Mouse (Mus musculus) MEL (cell line): ENCODE data around the gene Lmf2.

Source experiments
- BHLHE40 ChIP-seq: IDR thresholded peaks from 2 replicates; pipeline ENCODE4 v1.6.1; 2012; ENCODE audit warnings: low read depth, mild to moderate bottlenecking, inconsistent platforms, low read length, improper control_type of control experiment, borderline replicate concordance
- CTCF ChIP-seq, 3 experiments: IDR thresholded peaks in 2 of 3; conservative IDR thresholded peaks in 1 of 3; 2 replicates each; pipeline ENCODE4 v1.5.1; 2011 to 2012; ENCODE audit warnings: low read length in 3 of 3, low read depth in 2 of 3, mild to moderate bottlenecking in 2 of 3, improper control_type of control experiment in 1 of 3, inconsistent platforms in 1 of 3, mixed read lengths in 1 of 3, moderate library complexity in 1 of 3; ENCODE audit not compliant: control insufficient read depth in 1 of 3, insufficient read depth in 1 of 3, poor library complexity in 1 of 3, severe bottlenecking in 1 of 3
- EP300 ChIP-seq, 2 experiments: IDR thresholded peaks; 2 replicates each; pipeline ENCODE4 v1.6.1; 2011; ENCODE audit warnings: improper control_type of control experiment in 2 of 2, low read length in 2 of 2, low read depth in 1 of 2, mild to moderate bottlenecking in 1 of 2
- GABPA ChIP-seq: IDR thresholded peaks from 2 replicates; pipeline ENCODE4 v1.6.1; 2012; ENCODE audit warnings: low read depth, mild to moderate bottlenecking, inconsistent platforms, low read length, improper control_type of control experiment, moderate library complexity
- POLR2A ChIP-seq, 2 experiments: IDR thresholded peaks; 2 replicates each; pipeline ENCODE4 v1.6.1; 2011 to 2012; ENCODE audit warnings: low read length in 2 of 2, mild to moderate bottlenecking in 2 of 2, control low read depth in 1 of 2, improper control_type of control experiment in 1 of 2, low read depth in 1 of 2, moderate library complexity in 1 of 2; ENCODE audit not compliant: control insufficient read depth in 1 of 2, insufficient read depth in 1 of 2, poor library complexity in 1 of 2
- POLR2AphosphoS5 ChIP-seq: IDR thresholded peaks from 2 replicates; pipeline ENCODE4 v1.6.1; 2012; ENCODE audit warnings: low read depth, borderline replicate concordance, mild to moderate bottlenecking, inconsistent platforms, low read length, moderate library complexity, mixed read lengths
- RCOR1 ChIP-seq: IDR thresholded peaks from 2 replicates; pipeline ENCODE4 v1.6.1; 2012; ENCODE audit warnings: low read depth, mild to moderate bottlenecking, inconsistent platforms, low read length, improper control_type of control experiment
- USF1 ChIP-seq: IDR thresholded peaks from 2 replicates; pipeline ENCODE4 v1.6.1; 2014; ENCODE audit warnings: low read depth, mild to moderate bottlenecking, inconsistent platforms, low read length, improper control_type of control experiment, moderate library complexity

- no peak for TF ChIP-seq GABPA
- TF ChIP-seq CTCF (IDR thresholded peaks at IDR 0.05 in 2 of 3, conservative IDR thresholded peaks at IDR 0.05 in 1 of 3; ENCODE audit: control insufficient read depth in 1 of 3, insufficient read depth in 1 of 3, low read depth in 2 of 3, low read length in 3 of 3, poor library complexity in 1 of 3, severe bottlenecking in 1 of 3) = no peak
- TF ChIP-seq USF1 = no peak
- no peak for TF ChIP-seq EP300 (IDR thresholded peaks at IDR 0.05; ENCODE audit: low read depth in 1 of 2, low read length in 2 of 2)
- no peak for TF ChIP-seq POLR2A (IDR thresholded peaks at IDR 0.05; ENCODE audit: control insufficient read depth in 1 of 2, insufficient read depth in 1 of 2, low read depth in 1 of 2, low read length in 2 of 2, poor library complexity in 1 of 2)
- TF ChIP-seq POLR2AphosphoS5 = no peak
- TF ChIP-seq RCOR1 = no peak
- TF ChIP-seq BHLHE40 = no peak
Measured at GRCm38 (mm10) chr15:89374340-89374739, 18.9 kb upstream of the Lmf2 start.
